Mouse (Mus musculus) ovary, postnatal 10 days (tissue): Measurements from ENCODE around the gene Disp1.

Experiments
- DNase-seq: peaks from one replicate; pipeline ENCODE4 v3.0.0; 2022; ENCODE audit warnings: low spot score

Gene Disp1

GRCm38 (mm10) chr1:183039881-183040708 lies 181.2 kb downstream of the Disp1 start:
- no peak for DNase-seq

GRCm38 (mm10) chr1:183039404-183039803 lies 181.9 kb downstream of the Disp1 start:
- DNase-seq: no peak
